Mouse (Mus musculus): ENCODE results near the gene Olfr788.

GRCm38 (mm10) chr10:129490101-129490500 is 19.3 kb downstream of the Olfr788 start:
- TF ChIP-seq POLR2A (IDR thresholded peaks at IDR 0.05; ENCODE audit: borderline replicate concordance, insufficient read depth, low read length) (no peak), CTCF (IDR thresholded peaks at IDR 0.05; ENCODE audit: borderline replicate concordance, insufficient read depth, low read depth, low read length) (no peak)
